Mouse (Mus musculus): ENCODE results near the gene Ttc30b. TPM values are rescaled to one million over a fixed set of nuclear protein-coding genes. Genes with fewer than 3 reads are reported as not detected.
"Not testable (repeated sequence)": the region's sequence is repeated elsewhere in the genome, so short reads cannot be mapped to it uniquely, and the experiment has no call there.

Ttc30b gene
- total and polyA plus RNA-seq, 2 experiments = 3.5 to 8.7 TPM

GRCm38 (mm10) chr2:75953320-75953719 lies 14.9 kb upstream of the Ttc30b start:
- no peak overlapping the region for H3K27ac ChIP-seq (replicated peaks; ENCODE audit: insufficient read depth, low read depth, low read length)
- H3K36me3 ChIP-seq (ENCODE audit: control insufficient read depth, insufficient read depth, low read length) = no peaks in the 10 kb centered on the region
- no peaks in the 10 kb centered on the region for H3K27me3 ChIP-seq (ENCODE audit: control insufficient read depth, insufficient read depth, low read length)
- 94% methylated on average over 5 of the region's 5 CpGs for WGBS
- DNase-seq (ENCODE audit: extremely low read depth, low read depth, low spot score) = no peak
- no peaks in the 10 kb centered on the region for H3K4me1 ChIP-seq (ENCODE audit: control insufficient read depth, insufficient read depth, low read length)
- H3K4me3 ChIP-seq (ENCODE audit: insufficient read depth, low read depth, low read length) = no peak overlapping the region
- no peaks in the 10 kb centered on the region for H3K79me2 ChIP-seq (ENCODE audit: control insufficient read depth, insufficient read depth, low read length)
- no peak for TF ChIP-seq POLR2A (IDR thresholded peaks at IDR 0.05; ENCODE audit: extremely low read depth, insufficient read depth, low read length)
- TF ChIP-seq CTCF (IDR thresholded peaks at IDR 0.05; ENCODE audit: low read depth, low read length) = no peak
- H3K9ac ChIP-seq (ENCODE audit: low read depth, low read length) = no peak overlapping the region

GRCm38 (mm10) chr2:75950685-75951084 lies 12.3 kb upstream of the Ttc30b start:
- 86% methylated on average over 8 of the region's 8 CpGs for WGBS
- DNase-seq (ENCODE audit: extremely low read depth, low read depth, low spot score) = no peak
- TF ChIP-seq POLR2A (IDR thresholded peaks at IDR 0.05; ENCODE audit: extremely low read depth, insufficient read depth, low read length) (no peak), CTCF (IDR thresholded peaks at IDR 0.05; ENCODE audit: low read depth, low read length) (no peak)

GRCm38 (mm10) chr2:75937520-75938116 lies 767 bp downstream of the Ttc30b start:
- DNase-seq (ENCODE audit: extremely low read depth, low read depth, low spot score) = peak; percentile 29
- peak overlapping the region; percentile 53; the same call in 1 of the 2 replicates for H3K4me3 ChIP-seq (ENCODE audit: insufficient read depth, low read depth, low read length)

More at GRCm38 (mm10) chr2:75950685-75951084, 12.3 kb upstream of the Ttc30b start:
- Histone ChIP-seq H3K79me2 (ENCODE audit: control insufficient read depth, insufficient read depth, low read length) (no peaks in the 10 kb centered on the region), H3K4me1 (ENCODE audit: control insufficient read depth, insufficient read depth, low read length) (no peaks in the 10 kb centered on the region), H3K4me3 (ENCODE audit: insufficient read depth, low read depth, low read length) (no peak overlapping the region), H3K27ac (replicated peaks; ENCODE audit: insufficient read depth, low read depth, low read length) (no peak overlapping the region), H3K9ac (ENCODE audit: low read depth, low read length) (no peak overlapping the region), H3K27me3 (ENCODE audit: control insufficient read depth, insufficient read depth, low read length) (no peaks in the 10 kb centered on the region), H3K36me3 (ENCODE audit: control insufficient read depth, insufficient read depth, low read length) (no peaks in the 10 kb centered on the region)

GRCm38 (mm10) chr2:75936685-75937084 lies 1.7 kb downstream of the Ttc30b start:
- DNase-seq (ENCODE audit: extremely low read depth, low read depth, low spot score); H3K27ac ChIP-seq (replicated peaks; ENCODE audit: insufficient read depth, low read depth, low read length); H3K79me2 ChIP-seq (ENCODE audit: control insufficient read depth, insufficient read depth, low read length); H3K27me3 ChIP-seq (ENCODE audit: control insufficient read depth, insufficient read depth, low read length); H3K4me3 ChIP-seq (ENCODE audit: insufficient read depth, low read depth, low read length); H3K9ac ChIP-seq (ENCODE audit: low read depth, low read length); H3K4me1 ChIP-seq (ENCODE audit: control insufficient read depth, insufficient read depth, low read length); H3K36me3 ChIP-seq (ENCODE audit: control insufficient read depth, insufficient read depth, low read length): not testable (repeated sequence)
- WGBS = 86% methylated on average over 2 of the region's 2 CpGs

More at GRCm38 (mm10) chr2:75937520-75938116, 767 bp downstream of the Ttc30b start:
- not testable (repeated sequence) for H3K4me1 ChIP-seq (ENCODE audit: control insufficient read depth, insufficient read depth, low read length); H3K27ac ChIP-seq (replicated peaks; ENCODE audit: insufficient read depth, low read depth, low read length); H3K36me3 ChIP-seq (ENCODE audit: control insufficient read depth, insufficient read depth, low read length); H3K79me2 ChIP-seq (ENCODE audit: control insufficient read depth, insufficient read depth, low read length); H3K27me3 ChIP-seq (ENCODE audit: control insufficient read depth, insufficient read depth, low read length)
- peak overlapping the region; percentile 25 for H3K9ac ChIP-seq (ENCODE audit: low read depth, low read length)
- WGBS = 62% methylated on average over 16 of the region's 17 CpGs

- Histone ChIP-seq H3K36me3 (ENCODE audit: control insufficient read depth, insufficient read depth, low read length) (no peaks in the 10 kb centered on the region; the same call in 1 of the 2 replicates), H3K27me3 (ENCODE audit: control insufficient read depth, insufficient read depth, low read length) (no peaks in the 10 kb centered on the region), H3K79me2 (ENCODE audit: control insufficient read depth, insufficient read depth, low read length) (no peaks in the 10 kb centered on the region; the same call in 1 of the 2 replicates), H3K4me3 (ENCODE audit: insufficient read depth, low read depth, low read length) (no peak overlapping the region), H3K9ac (ENCODE audit: low read depth, low read length) (no peak overlapping the region), H3K4me1 (ENCODE audit: control insufficient read depth, insufficient read depth, low read length) (peaks cover 2% of the 10 kb centered on the region; the same call in 1 of the 2 replicates), H3K27ac (replicated peaks; ENCODE audit: insufficient read depth, low read depth, low read length) (no peak overlapping the region)
- TF ChIP-seq CTCF (IDR thresholded peaks at IDR 0.05; ENCODE audit: low read depth, low read length) (no peak), POLR2A (IDR thresholded peaks at IDR 0.05; ENCODE audit: extremely low read depth, insufficient read depth, low read length) (no peak)
- WGBS = 33% methylated on average over 7 of the region's 7 CpGs
- no peak for DNase-seq (ENCODE audit: extremely low read depth, low read depth, low spot score)
These were observed 4.8 kb downstream of the Ttc30b start for GRCm38 (mm10) chr2:75933541-75933940.

- 93% methylated on average over 2 of the region's 2 CpGs for WGBS
- no peak for DNase-seq (ENCODE audit: extremely low read depth, low read depth, low spot score)
- H3K27me3 ChIP-seq (ENCODE audit: control insufficient read depth, insufficient read depth, low read length) = no peaks in the 10 kb centered on the region
- H3K36me3 ChIP-seq (ENCODE audit: control insufficient read depth, insufficient read depth, low read length) = peaks cover 15% of the 10 kb centered on the region
- no peaks in the 10 kb centered on the region for H3K4me1 ChIP-seq (ENCODE audit: control insufficient read depth, insufficient read depth, low read length)
- H3K79me2 ChIP-seq (ENCODE audit: control insufficient read depth, insufficient read depth, low read length) = no peaks in the 10 kb centered on the region
- TF ChIP-seq CTCF (IDR thresholded peaks at IDR 0.05; ENCODE audit: low read depth, low read length) (no peak), POLR2A (IDR thresholded peaks at IDR 0.05; ENCODE audit: extremely low read depth, insufficient read depth, low read length) (no peak)
- H3K27ac ChIP-seq (replicated peaks; ENCODE audit: insufficient read depth, low read depth, low read length) = no peak overlapping the region
- H3K9ac ChIP-seq (ENCODE audit: low read depth, low read length) = no peak overlapping the region
- no peak overlapping the region for H3K4me3 ChIP-seq (ENCODE audit: insufficient read depth, low read depth, low read length)
These were observed 7.4 kb downstream of the Ttc30b start for GRCm38 (mm10) chr2:75930941-75931340.
